In the genomic region with DNA sequence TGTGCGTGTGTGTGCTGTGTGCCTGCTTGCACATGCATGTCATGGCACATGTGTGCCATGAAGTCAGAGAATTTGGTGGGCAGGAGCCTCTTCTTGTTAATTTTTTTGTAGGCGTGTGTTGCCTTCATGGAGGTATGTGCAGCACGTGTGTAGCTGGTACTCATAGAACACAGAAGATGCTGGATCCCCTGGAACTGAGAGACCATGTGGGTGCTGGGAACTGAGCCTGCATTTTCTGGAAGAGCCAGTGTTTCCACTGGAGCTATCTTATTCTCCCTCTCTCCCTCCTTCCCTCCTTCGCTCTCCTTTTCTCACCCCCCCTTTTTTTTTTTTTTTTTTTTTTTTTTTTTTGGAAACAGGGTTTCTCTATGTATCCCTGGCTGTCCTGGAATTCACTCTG, we compare ENCODE assay signal across 22 mouse cellular contexts. TPM values are rescaled to one million over a fixed set of nuclear protein-coding genes. Genes with fewer than 3 reads are reported as not detected.
A peak's percentile ranks its signal among the peaks of the same experiment; 100 is the strongest.
DNase-seq lines count a peak whose midpoint lies in the region; ATAC-seq lines count a peak whose summit lies in the region.
"Had no signal": no experiment of that assay in that cellular context is flagged by ENCODE, and none has a peak within 500 bp of the region (broad histone marks: within the 10 kb centered on the region; RNA-seq: fewer than 3 reads in every experiment).

No protein-coding gene starts in this region.

- no peak overlapping the region for H3K9ac ChIP-seq in kidney, embryonic 16.5 days (replicated peaks; ENCODE audit: low read length)
- H3K9ac ChIP-seq: embryonic facial prominence, embryonic 12.5 days; forebrain, embryonic 13.5 days; forebrain, embryonic 15.5 days; forebrain, postnatal 0 days had no signal

- H3K27me3 ChIP-seq in kidney, embryonic 16.5 days (ENCODE audit: insufficient read depth, low read length), result no peaks in the 10 kb centered on the region
- H3K27me3 ChIP-seq: CH12.LX; embryonic facial prominence, embryonic 12.5 days; forebrain, embryonic 13.5 days; forebrain, embryonic 15.5 days had no signal

- H3K9me3 ChIP-seq in kidney, embryonic 16.5 days (ENCODE audit: low read length), result no peaks in the 10 kb centered on the region
- H3K9me3 ChIP-seq: embryonic facial prominence, embryonic 10.5 days; embryonic facial prominence, embryonic 12.5 days; forebrain, embryonic 13.5 days; forebrain, embryonic 15.5 days; G1E had no signal

- H3K4me2 ChIP-seq in kidney, embryonic 16.5 days (replicated peaks; ENCODE audit: low read depth, low read length), result no peak overlapping the region
- H3K4me2 ChIP-seq: embryonic facial prominence, embryonic 12.5 days; forebrain, embryonic 13.5 days; forebrain, embryonic 15.5 days had no signal

- ATAC-seq in frontal cortex, adult (ENCODE audit: low TSS enrichment), result peak; percentile 47; the same call in 1 of the 2 replicates
- no peak for ATAC-seq in kidney, embryonic 16.5 days (ENCODE audit: low FRiP score, low TSS enrichment)
- ATAC-seq: CD4-positive, CD25-positive, alpha-beta regulatory T cell, adult 4 months; forebrain, embryonic 13.5 days; forebrain, embryonic 15.5 days; forebrain, postnatal 0 days had no signal

- H3K36me3 ChIP-seq in kidney, embryonic 16.5 days (ENCODE audit: insufficient read depth, low read length), result no peaks in the 10 kb centered on the region
- H3K36me3 ChIP-seq: embryonic facial prominence, embryonic 10.5 days; embryonic facial prominence, embryonic 12.5 days; forebrain, embryonic 15.5 days had no signal

- 71% methylated on average over 4 of the region's 4 CpGs for WGBS in kidney, embryonic 16.5 days

- no peak overlapping the region for H3K4me3 ChIP-seq in kidney, embryonic 16.5 days (ENCODE audit: low read length)
- H3K4me3 ChIP-seq: embryonic facial prominence, embryonic 10.5 days; embryonic facial prominence, embryonic 12.5 days; forebrain, embryonic 13.5 days; forebrain, embryonic 15.5 days had no signal

- no peak overlapping the region for H3K27ac ChIP-seq in kidney, embryonic 16.5 days (ENCODE audit: low read length)
- H3K27ac ChIP-seq: embryonic facial prominence, embryonic 10.5 days; embryonic facial prominence, embryonic 12.5 days; forebrain, embryonic 13.5 days; forebrain, embryonic 15.5 days had no signal

- H3K4me1 ChIP-seq in kidney, embryonic 16.5 days (ENCODE audit: insufficient read depth, low read length), result peaks cover 25% of the 10 kb centered on the region

- no peak for DNase-seq in frontal cortex, postnatal 10 days (ENCODE audit: low spot score in 2 of 2)
- peak; percentile 29 for DNase-seq in right cerebral cortex, adult 18-20 months
- no peak for DNase-seq in right cerebral cortex, postnatal 10 days (ENCODE audit: low spot score in 2 of 2)
- DNase-seq: adrenal gland, adult 2 months; adrenal gland, postnatal 10 days; adrenal gland, postnatal 25 days; B cell, adult 2 months; cerebellum, adult 11-12 months; cerebellum, adult 2 months; cerebellum, adult 9-10 months; cerebellum, postnatal 10 days; cerebellum, postnatal 25 days; forebrain, postnatal 0 days had no signal

RNA-seq across cellular contexts. Expression of a gene that starts 30.6 kb away (rescaled TPM):
- 8.8 and 11.0 TPM in 2 replicates for polyA plus RNA-seq in kidney, embryonic 16.5 days (2015; fragmentation: Nextera tagmentation; extraction: Ambion mirVana)
